Mouse (Mus musculus) monocyte, adult 5-6 weeks (primary cell): ENCODE results near the gene Ms4a15. TPM values are rescaled to one million over a fixed set of nuclear protein-coding genes. Genes with fewer than 3 reads are reported as not detected.

Experiments
- ATAC-seq: fragments of 153-309, 156-312 bp; replicated peaks from 2 replicates; pipeline ENCODE4 v1.8.0; 2017; ENCODE audit warnings: mild to moderate bottlenecking; ENCODE audit not compliant: low TSS enrichment, insufficient number of reproducible peaks, severe bottlenecking, poor library complexity, low FRiP score
- total RNA-seq: library from RNA; stranded (forward); fragments of 200-1000, 200-491, 200-594 nt; gene quantifications from 3 replicates; pipeline ENCODE4 v1.2.3, GENCODE M21; 2017

The Ms4a15 gene
- total RNA-seq, 1 experiment from 2014 or later = 0.67 TPM

- no peak for ATAC-seq
Measured at GRCm38 (mm10) chr19:10970457-10970856, 22.6 kb downstream of the Ms4a15 start.

DNA sequence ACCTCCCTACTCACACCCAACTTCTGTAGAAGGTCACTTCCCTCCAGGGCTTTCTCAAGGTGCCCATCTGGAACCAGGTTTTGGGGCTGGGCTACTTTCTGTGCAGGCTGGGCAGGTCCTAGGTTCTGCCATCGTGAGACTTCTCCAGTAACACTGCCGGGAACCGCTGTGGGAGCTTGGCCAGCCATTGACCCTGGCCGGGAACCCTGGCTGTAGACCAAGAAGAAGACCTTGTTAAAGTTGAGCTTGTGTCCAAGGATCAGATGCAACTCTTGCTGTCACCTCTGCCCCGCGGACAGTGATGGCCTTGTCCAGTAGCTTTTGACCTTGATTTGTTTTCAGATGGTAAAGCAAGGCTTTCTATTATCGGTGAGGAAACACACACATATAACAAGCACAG lies 24.5 kb downstream of the Ms4a15 start:
- no peak for ATAC-seq

- no peak for ATAC-seq
Measured at GRCm38 (mm10) chr19:10965721-10966120, 27.3 kb downstream of the Ms4a15 start.

DNA sequence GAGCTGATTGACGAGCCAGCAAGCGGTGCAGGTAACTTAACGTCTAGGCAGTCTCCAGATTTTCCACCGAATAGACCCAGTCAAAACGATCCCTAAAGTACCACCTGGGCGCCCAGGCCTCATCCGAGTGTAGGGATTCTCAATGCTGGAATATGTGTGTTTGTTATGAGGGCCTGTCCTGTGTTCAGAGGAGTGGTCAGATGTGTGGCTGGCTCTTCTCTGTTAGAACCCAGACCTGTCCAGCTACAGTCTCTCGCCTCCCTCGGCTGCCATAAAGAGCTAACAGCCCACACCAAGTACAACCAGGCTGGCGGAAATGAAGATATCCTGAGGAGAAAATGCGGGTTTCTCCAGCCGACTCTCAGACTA lies 33.1 kb downstream of the Ms4a15 start:
- no peak for ATAC-seq

DNA sequence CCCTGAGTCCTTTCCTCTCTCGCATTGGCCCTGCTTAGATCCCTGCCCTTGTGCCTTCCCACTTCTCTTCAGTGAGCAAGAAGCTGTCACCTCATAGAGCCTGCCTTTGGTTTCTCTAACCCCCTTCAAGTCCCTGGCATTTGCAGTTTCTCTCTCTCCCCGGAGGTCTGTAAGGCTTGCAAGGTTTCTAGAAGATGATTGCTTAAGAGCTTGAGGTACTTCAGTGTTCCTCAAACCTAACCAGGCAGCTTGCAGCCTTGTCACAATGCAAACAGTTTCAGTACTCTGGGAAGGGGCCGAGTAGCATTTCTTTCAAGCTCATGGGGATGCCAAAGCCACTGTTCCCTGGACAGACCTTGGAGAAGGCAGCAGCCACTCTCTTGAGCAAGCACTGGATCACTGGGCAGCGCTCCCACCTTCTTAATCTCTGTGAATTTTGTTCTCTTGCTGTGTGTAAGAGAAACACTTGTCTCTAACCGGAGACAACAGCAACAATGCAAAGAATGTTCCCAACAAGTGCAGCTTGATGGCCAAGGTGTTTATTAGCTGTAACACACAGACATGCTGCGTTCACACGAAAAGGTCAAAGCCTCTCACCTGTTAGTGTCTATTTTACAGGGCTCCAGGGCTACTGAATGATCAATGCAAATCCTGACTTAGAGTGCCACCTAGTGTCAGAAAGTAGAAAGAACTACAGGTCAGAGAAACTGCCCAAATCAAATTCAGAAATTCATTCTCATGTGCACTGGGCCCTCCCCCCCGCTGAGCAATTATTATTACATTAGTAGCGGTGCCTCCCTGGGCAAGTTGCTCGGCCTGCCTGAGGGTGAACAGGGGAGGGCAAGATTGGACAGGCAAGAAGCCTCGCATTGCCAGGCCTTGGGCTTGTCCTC lies 33.7 kb downstream of the Ms4a15 start:
- ATAC-seq = peak; percentile 80

- no peak for ATAC-seq
Measured at GRCm38 (mm10) chr19:10952021-10952939, 40.8 kb downstream of the Ms4a15 start.

GRCm38 (mm10) chr19:10949558-10949957 lies 43.5 kb downstream of the Ms4a15 start:
- no peak for ATAC-seq

GRCm38 (mm10) chr19:10949112-10949511 lies 43.9 kb downstream of the Ms4a15 start, which contains the start of gene Ccdc86:
Ccdc86 (minus strand) TSS chr19:10949266.
- ATAC-seq = peak; percentile 97

DNA sequence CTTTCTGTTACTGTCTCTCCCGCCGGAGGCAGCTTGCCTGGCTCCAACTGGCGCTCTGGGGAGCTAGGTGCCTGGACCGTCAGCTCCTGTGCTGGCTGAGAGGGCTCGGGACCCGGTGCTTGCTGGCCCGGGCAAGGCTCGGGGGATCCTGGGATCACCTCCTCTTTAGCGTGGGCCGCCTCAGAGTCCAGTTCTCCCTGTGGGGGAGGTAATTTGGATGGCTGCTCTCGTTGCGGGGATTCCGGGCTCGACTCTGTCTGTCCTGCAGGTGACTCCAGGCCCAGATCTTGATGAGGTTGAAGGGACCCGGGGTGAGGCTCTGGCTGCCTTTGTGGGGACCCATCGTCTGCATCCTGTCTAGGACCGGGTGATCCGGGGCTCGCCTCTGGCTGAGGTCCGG lies 44.6 kb downstream of the Ms4a15 start:
- no peak for ATAC-seq

GRCm38 (mm10) chr19:10947219-10947618 lies 45.8 kb downstream of the Ms4a15 start:
- ATAC-seq = peak; percentile 52

- no peak for ATAC-seq
Measured at GRCm38 (mm10) chr19:10946506-10946905, 46.5 kb downstream of the Ms4a15 start.

DNA sequence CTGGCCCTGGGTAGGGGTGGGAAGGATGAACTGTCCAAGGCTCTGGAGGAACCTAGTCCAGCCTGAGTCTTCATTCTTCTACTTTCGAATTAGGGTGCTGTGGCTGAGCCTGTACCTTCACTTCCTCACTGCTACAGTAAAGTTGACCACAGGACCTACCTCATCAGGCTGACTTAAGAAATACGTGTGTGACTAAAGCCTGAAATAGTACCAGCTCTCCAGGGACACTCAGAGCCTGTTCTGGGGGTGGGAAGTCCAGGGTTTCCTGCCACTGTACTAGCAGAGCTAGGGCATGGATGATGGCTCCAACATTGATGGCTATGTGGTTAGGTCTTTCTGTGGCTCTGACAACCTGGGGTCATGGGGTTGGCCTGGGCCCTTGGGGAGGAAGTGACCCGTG lies 49.1 kb downstream of the Ms4a15 start:
- 0 out of 2 replicates have a peak, but pooled peaks have one; percentile 13 for ATAC-seq

GRCm38 (mm10) chr19:10940801-10941457 lies 52.1 kb downstream of the Ms4a15 start:
- ATAC-seq = no peak

DNA sequence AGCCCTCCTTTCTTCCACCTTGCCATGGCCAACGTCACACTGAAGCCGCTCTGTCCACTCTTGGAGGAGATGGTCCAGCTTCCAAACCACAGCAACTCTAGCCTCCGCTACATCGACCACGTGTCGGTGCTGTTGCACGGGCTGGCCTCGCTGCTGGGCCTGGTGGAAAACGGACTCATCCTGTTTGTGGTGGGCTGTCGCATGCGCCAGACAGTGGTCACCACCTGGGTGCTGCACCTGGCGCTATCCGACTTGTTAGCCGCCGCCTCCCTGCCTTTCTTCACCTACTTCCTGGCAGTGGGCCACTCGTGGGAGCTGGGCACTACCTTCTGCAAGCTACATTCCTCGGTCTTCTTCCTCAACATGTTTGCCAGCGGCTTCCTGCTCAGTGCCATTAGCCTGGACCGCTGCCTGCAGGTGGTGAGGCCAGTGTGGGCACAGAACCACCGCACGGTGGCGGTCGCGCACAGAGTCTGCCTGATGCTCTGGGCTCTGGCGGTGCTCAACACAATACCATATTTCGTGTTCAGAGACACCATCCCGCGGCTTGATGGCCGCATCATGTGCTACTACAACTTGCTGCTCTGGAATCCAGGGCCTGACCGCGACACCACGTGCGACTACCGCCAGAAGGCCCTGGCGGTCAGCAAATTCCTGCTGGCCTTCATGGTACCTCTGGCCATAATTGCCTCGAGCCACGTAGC lies 52.8 kb downstream of the Ms4a15 start:
- peak; percentile 55; the same call in 1 of the 2 replicates for ATAC-seq

DNA sequence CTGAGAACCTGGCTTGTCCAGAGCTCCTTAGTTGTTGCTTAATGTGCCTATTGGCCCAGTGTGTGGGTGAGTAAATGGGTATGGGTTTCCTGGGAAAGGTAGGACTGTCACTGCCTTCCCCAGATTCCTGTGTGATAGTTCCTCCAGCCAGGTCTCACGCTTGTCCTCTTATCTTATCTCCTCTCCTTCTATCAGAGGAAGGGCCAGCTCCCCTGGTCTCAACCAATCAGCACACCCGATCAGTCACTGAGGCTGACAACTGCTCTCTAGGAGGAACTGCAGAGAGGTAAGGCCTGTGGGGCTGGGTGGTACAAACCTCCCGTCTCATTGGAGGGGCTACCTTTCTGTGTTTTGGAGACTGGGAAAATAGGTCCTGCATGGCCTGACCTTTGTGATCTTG lies 54.3 kb downstream of the Ms4a15 start:
- ATAC-seq = no peak

GRCm38 (mm10) chr19:10937110-10937563 lies 55.9 kb downstream of the Ms4a15 start, which contains the start of gene Ptgdr2:
Ptgdr2 (plus strand) TSS chr19:10937160.
- ATAC-seq = no peak

GRCm38 (mm10) chr19:10936077-10936476 lies 57.0 kb downstream of the Ms4a15 start:
- ATAC-seq = no peak

DNA sequence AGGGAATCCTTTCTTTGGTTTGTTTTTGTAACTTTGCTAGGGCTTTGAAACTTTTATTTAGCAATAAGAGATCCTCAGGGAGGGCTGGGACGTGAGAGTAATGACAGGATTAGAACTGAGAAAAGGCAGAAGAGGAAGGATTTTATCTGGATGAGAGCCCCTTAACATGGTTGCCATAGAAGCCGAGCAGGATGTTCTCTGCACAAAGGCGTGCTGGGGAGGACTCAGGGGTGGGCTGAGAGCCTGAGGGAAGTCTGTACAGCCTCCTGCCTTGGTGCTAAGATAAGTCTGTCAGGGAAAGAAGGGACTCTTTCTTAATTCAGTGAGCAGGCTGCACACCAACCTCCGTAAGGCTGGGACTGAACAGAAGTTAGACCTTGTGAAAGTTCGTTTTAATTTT lies 58.0 kb downstream of the Ms4a15 start:
- ATAC-seq = no peak
